Mouse (Mus musculus) bone marrow, adult 2 months (tissue): ENCODE results near the gene Miga2. TPM values are rescaled to one million over a fixed set of nuclear protein-coding genes. Genes with fewer than 3 reads are reported as not detected.

Experiments
- H3K27ac ChIP-seq: fragments of 200-500 bp; 2 replicates; pipeline ENCODE4 v1.5.1; 2012; ENCODE audit warnings: low read depth, mild to moderate bottlenecking, control low read depth, inconsistent platforms, low read length; ENCODE audit not compliant: control insufficient read depth, poor library complexity, insufficient read depth
- H3K4me1 ChIP-seq: fragments of 200-500 bp; 2 replicates; pipeline ENCODE4 v1.6.1; 2011; ENCODE audit warnings: low read length; ENCODE audit not compliant: control insufficient read depth, insufficient read depth
- H3K4me3 ChIP-seq: fragments of 200-500 bp; replicated peaks from 2 replicates; pipeline ENCODE3; 2011; ENCODE audit warnings: mild to moderate bottlenecking, low read depth, low read length, control low read depth; ENCODE audit not compliant: control insufficient read depth
- CTCF ChIP-seq: fragments of 200-500 bp; IDR thresholded peaks from 2 replicates; pipeline ENCODE4 v1.5.1; 2011; ENCODE audit warnings: low read length, control low read depth; ENCODE audit not compliant: control insufficient read depth, insufficient read depth
- POLR2A ChIP-seq: fragments of 200-500 bp; IDR thresholded peaks from 2 replicates; pipeline ENCODE4 v1.6.1; 2011; ENCODE audit warnings: low read depth, mild to moderate bottlenecking, control low read depth, low read length, borderline replicate concordance; ENCODE audit not compliant: control insufficient read depth
- WGBS: fragments of 180-500 bp; shearing (Covaris S2); methylation state at CpG from one replicate; pipeline ENCODE4 v1.1.7; 2018; 5-methylcytosine and 5-hydroxymethylcytosine counted together
- polyA plus RNA-seq: library from polyadenylated mRNA; stranded (reverse); fragments of >200 nt; gene quantifications from 2 replicates; pipeline ENCODE4 v1.2.4, GENCODE M21; 2011; ENCODE audit warnings: low replicate concordance; ENCODE audit not compliant: missing spikeins, insufficient read depth, insufficient read length

The Miga2 gene
- polyA plus RNA-seq, 1 experiment, result 8.5 TPM

- Histone ChIP-seq H3K27ac (no peak overlapping the region), H3K4me1 (no peaks in the 10 kb centered on the region), H3K4me3 (no peak overlapping the region)
- TF ChIP-seq POLR2A (no peak), CTCF (no peak)
- 94% methylated on average over 2 of the region's 2 CpGs for WGBS
Measured at GRCm38 (mm10) chr2:30335324-30335723, 28.7 kb upstream of the Miga2 start.

DNA sequence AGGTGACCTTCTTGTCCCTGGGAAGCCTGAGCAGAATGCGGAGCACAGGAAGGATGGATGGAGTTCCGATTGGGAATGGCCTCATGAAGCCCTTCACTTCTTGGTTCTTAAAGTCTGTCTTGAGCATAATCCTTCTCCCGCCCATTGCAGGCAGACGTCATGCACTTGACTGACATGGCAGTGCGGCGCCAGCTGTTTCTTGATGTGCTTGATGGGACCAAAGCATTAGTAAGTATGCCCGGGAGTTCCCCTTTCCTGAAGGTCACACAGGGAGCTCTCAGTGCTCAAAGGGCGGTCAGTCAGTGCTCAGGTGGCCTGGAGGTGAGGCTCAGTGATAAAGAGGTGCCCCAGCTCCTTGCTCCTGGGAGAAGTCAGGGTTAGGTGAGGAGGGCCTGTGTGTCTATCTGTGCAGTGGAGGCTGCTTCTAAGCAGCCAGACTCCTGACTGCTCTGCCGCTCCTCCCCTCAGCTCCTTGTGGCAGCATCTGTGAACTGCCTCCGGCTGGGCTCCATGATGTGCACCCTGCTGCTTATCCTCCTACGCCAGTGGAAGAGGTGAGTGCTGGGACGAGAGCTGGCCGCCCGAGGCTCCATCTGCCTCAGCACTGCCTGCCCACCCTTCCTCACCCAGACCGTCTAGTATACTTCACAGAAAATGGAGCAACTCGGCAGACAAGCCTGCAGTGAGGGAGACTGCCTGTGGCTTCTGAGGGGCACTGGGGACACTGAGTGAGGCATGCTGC is 27.7 kb upstream of the Miga2 start:
- TF ChIP-seq POLR2A (no peak), CTCF (no peak)
- WGBS, result 92% methylated on average over 16 of the region's 16 CpGs
- H3K27ac ChIP-seq, result no peak overlapping the region
- H3K4me1 ChIP-seq, result no peaks in the 10 kb centered on the region
- no peak overlapping the region for H3K4me3 ChIP-seq

- no peak for TF ChIP-seq POLR2A
- TF ChIP-seq CTCF, result no peak
- no peaks in the 10 kb centered on the region for H3K4me1 ChIP-seq
- no peak overlapping the region for H3K27ac ChIP-seq
- H3K4me3 ChIP-seq, result no peak overlapping the region
- WGBS, result 89% methylated on average over 12 of the region's 12 CpGs
Measured at GRCm38 (mm10) chr2:30337179-30337578, 26.9 kb upstream of the Miga2 start.

- WGBS, result 92% methylated on average over 3 of the region's 3 CpGs
- Histone ChIP-seq H3K27ac (no peak overlapping the region), H3K4me1 (no peaks in the 10 kb centered on the region), H3K4me3 (no peak overlapping the region)
- TF ChIP-seq POLR2A (no peak), CTCF (no peak)
Measured at GRCm38 (mm10) chr2:30342061-30342460, 22.0 kb upstream of the Miga2 start.

DNA sequence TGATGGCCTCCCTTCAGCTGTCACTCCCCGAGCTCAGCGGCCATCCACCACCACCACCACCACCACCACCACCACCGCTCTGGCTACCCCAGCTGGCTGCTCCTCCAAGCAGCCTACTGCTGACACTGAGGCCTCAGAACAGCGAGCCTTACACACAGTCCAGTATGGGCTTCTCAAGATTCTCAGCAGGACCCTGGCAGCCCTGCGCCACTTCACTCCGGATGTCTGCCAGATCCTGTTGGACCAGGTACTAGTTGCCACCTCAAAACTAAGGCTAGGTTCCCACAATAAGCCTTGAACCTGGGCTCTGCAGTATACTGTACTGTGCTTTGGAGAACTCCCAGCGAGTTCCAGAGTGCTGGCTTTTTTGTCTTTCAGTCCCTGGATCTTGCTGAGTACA is 21.5 kb upstream of the Miga2 start:
- Histone ChIP-seq H3K27ac (no peak overlapping the region), H3K4me1 (no peaks in the 10 kb centered on the region), H3K4me3 (no peak overlapping the region)
- 86% methylated on average over 7 of the region's 7 CpGs for WGBS
- TF ChIP-seq CTCF (no peak), POLR2A (no peak)

DNA sequence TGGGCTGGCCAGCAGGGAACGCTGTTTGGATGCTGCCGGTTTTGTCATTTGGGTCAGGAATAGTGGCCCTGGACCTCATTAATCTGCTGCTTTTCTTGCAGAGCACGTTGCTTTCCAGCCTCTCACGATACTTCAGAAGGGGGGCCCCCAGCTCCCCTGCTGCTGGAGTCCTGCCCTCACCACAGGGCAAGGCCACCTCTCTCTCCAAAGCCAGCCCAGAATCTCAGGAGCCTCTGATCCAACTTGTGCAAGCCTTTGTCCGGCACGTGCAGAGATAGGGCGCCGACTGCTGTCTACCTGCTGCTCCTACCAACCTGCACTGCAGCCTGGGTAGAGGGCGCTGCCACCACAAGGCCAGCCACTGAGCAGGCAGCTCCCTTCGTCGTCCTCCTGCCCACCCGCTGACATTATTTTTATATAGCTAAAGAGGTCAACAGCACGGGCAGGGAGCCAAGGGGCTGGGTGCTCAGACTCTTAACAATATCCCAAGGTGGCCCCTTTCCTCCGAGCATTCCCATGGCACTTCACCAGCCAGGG is 20.4 kb upstream of the Miga2 start:
- Histone ChIP-seq H3K4me1 (no peaks in the 10 kb centered on the region), H3K27ac (no peak overlapping the region), H3K4me3 (no peak overlapping the region)
- TF ChIP-seq POLR2A (no peak), CTCF (no peak)
- WGBS, result 82% methylated on average over 14 of the region's 14 CpGs

DNA sequence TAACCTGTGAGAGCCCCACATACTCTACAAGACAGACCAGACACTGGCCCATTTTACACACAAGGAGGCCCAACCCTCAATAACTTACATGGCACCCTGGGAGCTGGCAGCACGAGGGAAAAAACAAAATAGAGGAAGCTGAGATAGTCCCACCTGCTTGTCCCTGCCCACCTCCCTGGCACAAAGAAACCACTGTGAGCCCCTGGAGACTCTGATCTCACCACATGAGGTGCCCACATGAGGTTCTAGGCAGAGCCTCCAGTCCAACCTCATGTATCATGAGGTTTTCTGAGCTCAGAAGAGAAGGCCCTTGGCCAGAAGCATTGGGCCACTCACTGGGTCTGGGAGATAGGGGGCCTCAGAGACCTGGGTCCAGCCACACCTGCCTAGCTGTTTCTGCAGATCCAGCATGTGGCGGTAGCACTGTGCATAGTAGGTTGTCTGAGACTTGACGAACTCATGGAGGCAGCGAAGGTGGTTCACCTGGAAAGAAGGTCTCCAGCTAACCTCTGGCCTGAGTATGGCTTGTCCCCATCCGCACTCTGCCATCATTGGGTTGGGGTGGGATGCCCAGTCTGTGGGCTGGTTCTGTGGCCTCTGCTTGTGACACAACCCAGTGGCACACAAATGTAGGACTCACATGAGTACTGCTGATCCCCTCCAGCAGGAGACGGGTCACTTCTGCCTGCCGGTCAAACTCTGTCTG is 17.9 kb upstream of the Miga2 start:
- no peak overlapping the region for H3K4me3 ChIP-seq
- no peaks in the 10 kb centered on the region; the same call in 1 of the 2 replicates for H3K4me1 ChIP-seq
- WGBS, result 81% methylated on average over 7 of the region's 7 CpGs
- no peak overlapping the region for H3K27ac ChIP-seq
- no peak for TF ChIP-seq CTCF
- no peak for TF ChIP-seq POLR2A

DNA sequence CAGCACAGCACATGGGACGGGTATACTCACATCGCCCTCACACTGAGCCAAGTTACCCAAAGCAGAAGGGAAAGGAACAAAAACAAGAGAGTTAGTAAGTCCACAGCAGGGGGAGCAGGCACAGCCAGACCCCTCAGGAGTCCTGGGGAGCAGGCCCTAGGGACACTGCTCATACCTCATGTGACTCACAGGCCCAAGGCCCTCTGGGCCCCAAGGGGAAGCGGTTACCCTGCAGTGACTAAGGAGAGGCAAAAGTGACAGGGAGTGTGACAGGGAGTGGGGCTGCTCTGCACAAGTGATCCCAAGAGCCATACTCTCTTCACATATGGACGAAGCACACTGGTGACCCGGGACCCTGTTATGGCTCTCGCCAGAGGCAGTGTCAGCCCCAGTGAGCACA is 14.8 kb upstream of the Miga2 start:
- Histone ChIP-seq H3K4me1 (no peaks in the 10 kb centered on the region; the same call in 1 of the 2 replicates), H3K27ac (no peak overlapping the region), H3K4me3 (no peak overlapping the region)
- WGBS, result 90% methylated on average over 6 of the region's 6 CpGs
- TF ChIP-seq POLR2A (no peak), CTCF (no peak)

DNA sequence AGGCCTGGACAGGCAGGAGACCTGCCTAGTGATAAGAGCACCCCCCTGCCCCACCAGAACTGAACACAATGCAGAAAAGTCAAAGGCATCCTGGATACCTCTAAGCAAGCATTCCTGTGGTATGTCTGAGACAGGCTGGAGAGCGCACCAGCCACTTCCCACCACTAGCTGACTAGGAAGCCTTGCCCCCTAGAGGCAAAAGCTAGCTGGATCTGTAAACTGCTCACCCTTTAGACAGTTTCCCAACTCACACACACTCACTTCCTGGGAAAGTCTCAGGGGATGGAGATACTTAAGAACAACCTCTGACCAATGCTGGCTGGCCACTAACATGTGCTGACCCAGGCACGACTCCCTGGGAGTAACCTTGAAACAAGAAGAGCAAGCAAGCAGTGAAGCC is 12.9 kb upstream of the Miga2 start:
- 93% methylated on average over 2 of the region's 2 CpGs for WGBS
- Histone ChIP-seq H3K27ac (no peak overlapping the region), H3K4me3 (no peak overlapping the region), H3K4me1 (no peaks in the 10 kb centered on the region; the same call in 1 of the 2 replicates)
- no peak for TF ChIP-seq CTCF
- no peak for TF ChIP-seq POLR2A
